Mouse (Mus musculus) midbrain, embryonic 13.5 days (tissue): Measurements from ENCODE around the gene Meltf. TPM values are rescaled to one million over a fixed set of nuclear protein-coding genes. Genes with fewer than 3 reads are reported as not detected.

Source experiments
- ATAC-seq: fragments of 200-750 bp; cut with Nextera tagmentation; 2 replicates; pipeline ENCODE4 v1.8.0; 2017; ENCODE audit warnings: mild to moderate bottlenecking, moderate TSS enrichment, moderate library complexity
- H3K27ac ChIP-seq: fragments of 300-500 bp; sonication (generic); 2 replicates; pipeline ENCODE4 v1.5.1; 2015; ENCODE audit warnings: inconsistent platforms, mild to moderate bottlenecking, moderate library complexity
- H3K27me3 ChIP-seq: fragments of 300-500 bp; sonication (generic); 2 replicates; pipeline ENCODE4 v1.6.1; 2015; ENCODE audit warnings: mild to moderate bottlenecking, inconsistent platforms
- H3K36me3 ChIP-seq: fragments of 300-500 bp; sonication (generic); 2 replicates; pipeline ENCODE4 v1.6.1; 2015; ENCODE audit warnings: mild to moderate bottlenecking, inconsistent platforms
- H3K4me1 ChIP-seq: fragments of 300-500 bp; sonication (generic); replicated peaks from 2 replicates; pipeline ENCODE4 v1.6.1; 2015; ENCODE audit warnings: inconsistent platforms
- H3K4me2 ChIP-seq: fragments of 300-500 bp; sonication (generic); replicated peaks from 2 replicates; pipeline ENCODE4 v1.6.1; 2015; ENCODE audit warnings: moderate library complexity, mild to moderate bottlenecking, inconsistent platforms
- H3K4me3 ChIP-seq: fragments of 300-500 bp; sonication (generic); replicated peaks from 2 replicates; pipeline ENCODE4 v1.5.1; 2015; ENCODE audit warnings: mild to moderate bottlenecking, inconsistent platforms
- H3K9ac ChIP-seq: fragments of 300-500 bp; sonication (generic); replicated peaks from 2 replicates; pipeline ENCODE4 v1.6.1; 2015; ENCODE audit warnings: mild to moderate bottlenecking, inconsistent platforms
- H3K9me3 ChIP-seq: fragments of 300-500 bp; sonication (generic); 2 replicates; pipeline ENCODE4 v1.6.1; 2016; ENCODE audit warnings: mild to moderate bottlenecking, inconsistent platforms
- WGBS: fragments of 180-500 bp; shearing (Covaris S2); methylation state at CpG from one replicate; pipeline ENCODE4 v1.1.7; 2015; 5-methylcytosine and 5-hydroxymethylcytosine counted together
- polyA plus RNA-seq: library from polyadenylated mRNA; unstranded; fragments of >200 nt; fragmentation: Nextera tagmentation; extraction: Ambion mirVana; gene quantifications from 2 replicates; pipeline ENCODE4 v1.2.1, GENCODE M21; 2015

Meltf gene
- polyA plus RNA-seq, 1 experiment from 2014 or later = 0.16 TPM

DNA sequence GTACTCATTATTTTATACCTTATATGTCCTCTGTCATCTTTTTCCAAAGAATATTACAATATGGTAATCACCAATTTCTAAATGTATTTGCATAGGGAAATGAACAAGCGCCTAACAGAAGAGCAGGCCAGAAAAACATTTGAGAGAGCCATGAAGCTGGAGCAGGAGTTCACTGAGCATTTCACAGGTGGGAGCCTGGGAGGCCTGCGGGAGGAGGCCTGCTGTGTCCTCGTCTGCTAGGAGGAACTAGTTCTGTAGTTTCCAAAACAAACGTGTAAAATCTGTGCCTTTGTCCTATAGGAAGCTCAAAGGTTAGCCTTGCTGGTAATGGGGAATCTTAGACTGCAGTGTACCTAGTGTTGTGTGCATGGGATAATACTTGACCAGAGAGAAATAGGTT, 10.9 kb upstream of the Meltf start:
- no peak for ATAC-seq
- no peaks in the 10 kb centered on the region for H3K27me3 ChIP-seq
- H3K27ac ChIP-seq = no peak overlapping the region
- WGBS = 86% methylated on average over 4 of the region's 4 CpGs
- no peak overlapping the region for H3K4me2 ChIP-seq
- H3K9me3 ChIP-seq = no peaks in the 10 kb centered on the region
- no peak overlapping the region for H3K4me3 ChIP-seq
- H3K36me3 ChIP-seq = peaks cover 30% of the 10 kb centered on the region
- no peaks in the 10 kb centered on the region for H3K4me1 ChIP-seq
- H3K9ac ChIP-seq = no peak overlapping the region

DNA sequence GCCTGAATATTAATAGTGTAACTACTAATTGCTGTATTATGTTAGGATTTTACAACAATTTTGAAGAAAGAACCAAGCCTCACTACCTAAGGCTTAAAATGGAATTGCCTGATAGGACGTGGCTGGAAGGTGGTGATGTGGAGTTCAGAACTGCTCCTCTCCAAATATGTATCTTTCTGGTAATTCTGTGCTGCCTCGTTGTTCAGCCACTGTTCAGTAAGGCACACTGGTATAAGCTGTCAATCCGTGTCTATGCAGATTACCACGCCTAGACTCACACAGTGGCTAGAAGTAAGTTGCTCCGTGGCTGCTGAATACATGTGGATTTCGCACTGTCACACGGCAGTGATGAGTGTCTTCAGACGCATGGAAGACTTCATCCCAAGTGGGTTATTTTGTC, 4.9 kb upstream of the Meltf start:
- no peak for ATAC-seq
- no peak overlapping the region for H3K9ac ChIP-seq
- H3K4me1 ChIP-seq = 0 out of 2 replicates have a peak, but pooled peaks cover 3% of the 10 kb centered on the region
- no peak overlapping the region for H3K27ac ChIP-seq
- 86% methylated on average over 8 of the region's 8 CpGs for WGBS
- H3K9me3 ChIP-seq = no peaks in the 10 kb centered on the region
- no peak overlapping the region for H3K4me2 ChIP-seq
- peaks cover 15% of the 10 kb centered on the region for H3K36me3 ChIP-seq
- no peaks in the 10 kb centered on the region for H3K27me3 ChIP-seq
- H3K4me3 ChIP-seq = no peak overlapping the region

DNA sequence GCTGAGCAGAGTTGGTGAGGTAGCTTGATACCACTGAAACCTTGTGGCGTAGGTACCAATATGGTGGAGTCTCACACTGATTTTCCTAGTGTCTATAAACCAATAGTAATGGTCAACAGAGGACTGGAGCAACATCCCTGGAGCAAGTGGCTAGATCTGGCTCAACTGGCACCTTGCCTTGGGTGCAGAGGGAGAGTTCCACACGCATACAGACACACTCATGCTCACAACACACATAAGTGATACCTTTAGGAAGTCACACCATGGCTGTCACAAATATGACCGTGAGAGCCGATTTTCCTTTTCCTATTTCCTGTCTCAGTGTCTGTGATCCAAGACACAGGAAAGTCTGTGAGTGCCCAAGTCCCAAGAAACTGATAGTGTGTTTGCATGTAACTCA, 3.2 kb upstream of the Meltf start:
- 93% methylated on average over 4 of the region's 4 CpGs for WGBS
- Histone ChIP-seq H3K9ac (no peak overlapping the region), H3K4me3 (no peak overlapping the region), H3K36me3 (peaks cover 12% of the 10 kb centered on the region), H3K4me2 (no peak overlapping the region), H3K4me1 (0 out of 2 replicates have a peak, but pooled peaks cover 5% of the 10 kb centered on the region), H3K27me3 (0 out of 2 replicates have a peak, but pooled peaks cover 2% of the 10 kb centered on the region), H3K9me3 (no peaks in the 10 kb centered on the region), H3K27ac (no peak overlapping the region)
- ATAC-seq = no peak

DNA sequence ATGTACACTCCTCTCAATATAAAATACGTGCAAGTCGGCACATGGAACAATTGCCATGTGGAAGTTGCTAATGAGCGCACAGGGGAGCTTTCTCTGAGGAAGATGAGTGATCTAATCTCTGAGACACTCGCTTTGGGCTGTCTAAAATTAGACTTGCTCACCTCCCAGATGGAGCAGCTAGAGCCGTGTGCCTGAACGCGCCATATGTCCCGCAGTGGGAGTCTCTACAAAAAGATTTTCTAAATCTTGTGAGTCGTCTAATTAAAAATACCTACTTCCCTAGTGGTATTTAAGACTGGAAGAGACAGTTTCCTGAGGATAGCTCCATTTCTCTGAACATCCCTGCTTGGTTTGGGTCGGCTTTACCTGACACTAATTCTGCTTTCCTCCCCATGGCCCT, 2.2 kb upstream of the Meltf start:
- peaks cover 12% of the 10 kb centered on the region for H3K36me3 ChIP-seq
- H3K4me2 ChIP-seq = no peak overlapping the region
- 85% methylated on average over 10 of the region's 10 CpGs for WGBS
- H3K27me3 ChIP-seq = 0 out of 2 replicates have a peak, but pooled peaks cover 2% of the 10 kb centered on the region
- H3K27ac ChIP-seq = no peak overlapping the region
- H3K9me3 ChIP-seq = no peaks in the 10 kb centered on the region
- no peak overlapping the region for H3K9ac ChIP-seq
- ATAC-seq = no peak
- H3K4me1 ChIP-seq = 0 out of 2 replicates have a peak, but pooled peaks cover 5% of the 10 kb centered on the region
- no peak overlapping the region for H3K4me3 ChIP-seq

DNA sequence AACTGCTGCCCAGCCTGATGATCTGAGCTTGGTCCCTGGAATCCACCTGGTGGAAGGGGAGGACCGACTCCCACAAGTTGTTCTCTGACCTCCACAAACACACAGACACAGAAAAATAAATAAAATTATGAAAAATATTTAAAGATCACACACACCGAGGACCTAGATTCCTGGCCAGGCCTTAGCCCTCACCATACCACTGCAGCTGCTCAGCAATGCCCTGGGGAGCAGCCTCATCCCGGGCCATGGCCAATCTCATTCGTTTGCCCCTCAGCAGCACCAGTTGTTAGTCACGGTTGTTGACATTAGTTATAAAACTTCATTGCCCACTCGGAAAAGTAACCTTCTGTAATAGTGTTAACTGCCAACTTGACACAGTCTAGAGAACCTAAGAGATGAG, 558 bp upstream of the Meltf start:
- no peaks in the 10 kb centered on the region for H3K9me3 ChIP-seq
- 0 out of 2 replicates have a peak, but pooled peaks cover 2% of the 10 kb centered on the region for H3K27me3 ChIP-seq
- H3K36me3 ChIP-seq = peaks cover 12% of the 10 kb centered on the region
- no peak overlapping the region for H3K4me2 ChIP-seq
- WGBS = 72% methylated on average over 6 of the region's 6 CpGs
- H3K4me1 ChIP-seq = 0 out of 2 replicates have a peak, but pooled peaks cover 8% of the 10 kb centered on the region
- H3K9ac ChIP-seq = no peak overlapping the region
- no peak overlapping the region for H3K27ac ChIP-seq
- no peak overlapping the region for H3K4me3 ChIP-seq
- no peak for ATAC-seq

DNA sequence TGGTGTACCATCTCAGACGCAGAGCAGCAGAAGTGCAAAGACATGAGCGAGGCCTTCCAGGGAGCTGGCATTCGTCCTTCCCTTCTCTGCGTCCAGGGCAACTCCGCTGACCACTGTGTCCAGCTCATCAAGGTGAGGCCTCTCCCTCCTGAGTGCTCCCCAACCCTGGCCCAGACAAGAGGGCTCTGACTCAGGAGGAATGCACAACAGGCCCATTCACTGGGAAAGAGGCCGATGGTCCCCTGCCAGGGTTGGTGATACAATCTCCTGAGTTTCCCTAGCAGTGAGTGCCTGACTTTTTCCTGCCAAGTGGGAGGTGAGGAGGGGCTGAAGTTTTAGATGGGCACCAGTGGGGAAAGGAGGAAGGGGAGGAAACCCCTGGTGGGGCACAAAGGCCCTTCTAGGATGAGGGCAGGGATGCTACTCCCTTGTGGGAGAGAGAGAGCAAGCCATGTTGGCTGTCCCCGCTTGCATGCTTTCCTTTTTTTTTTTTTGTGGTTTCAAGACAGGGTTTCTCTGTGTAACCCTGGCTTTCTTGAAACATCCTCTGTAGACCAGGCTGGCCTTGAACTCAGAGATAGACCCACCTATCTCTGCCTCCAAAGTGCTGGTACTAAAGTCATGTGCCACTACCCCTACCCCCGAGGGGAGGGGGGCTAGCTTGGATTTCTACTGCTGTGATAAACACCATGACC, 1.7 kb downstream of the Meltf start:
- H3K9me3 ChIP-seq = no peaks in the 10 kb centered on the region
- H3K27ac ChIP-seq = no peak overlapping the region
- H3K9ac ChIP-seq = no peak overlapping the region
- no peak overlapping the region for H3K4me3 ChIP-seq
- no peaks in the 10 kb centered on the region for H3K36me3 ChIP-seq
- WGBS = 85% methylated on average over 8 of the region's 8 CpGs
- no peak overlapping the region for H3K4me2 ChIP-seq
- H3K4me1 ChIP-seq = peaks cover 22% of the 10 kb centered on the region
- H3K27me3 ChIP-seq = peaks cover 2% of the 10 kb centered on the region; the same call in 1 of the 2 replicates
- ATAC-seq = no peak

DNA sequence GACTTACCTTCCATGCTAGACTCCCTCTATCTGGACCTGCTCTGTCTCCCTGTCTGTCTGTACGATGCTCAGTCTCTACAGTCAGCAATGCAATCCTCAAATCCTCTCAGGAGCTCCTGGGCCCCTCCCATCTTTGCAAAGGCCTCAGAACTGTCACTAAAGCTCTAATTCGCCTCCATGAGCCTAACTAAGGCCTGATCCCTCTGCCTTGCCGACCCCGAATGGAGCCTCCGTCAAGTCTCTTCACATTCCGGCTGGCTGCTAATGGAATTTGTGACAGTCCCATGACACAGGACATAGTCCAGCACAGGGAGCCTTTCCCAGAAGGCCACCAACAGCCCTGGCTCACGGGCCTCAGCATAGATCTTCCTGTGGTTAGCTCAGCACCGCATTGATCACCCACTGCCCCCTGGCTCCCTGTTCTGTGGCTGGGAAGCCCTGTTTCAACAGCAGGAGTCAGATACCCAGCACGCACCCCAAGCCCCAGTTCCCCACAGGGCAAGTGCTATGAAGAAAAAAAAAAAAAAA, 3.8 kb downstream of the Meltf start:
- H3K4me1 ChIP-seq = peaks cover 22% of the 10 kb centered on the region
- no peak overlapping the region for H3K4me3 ChIP-seq
- no peak overlapping the region for H3K4me2 ChIP-seq
- no peaks in the 10 kb centered on the region for H3K9me3 ChIP-seq
- H3K9ac ChIP-seq = no peak overlapping the region
- ATAC-seq = no peak
- H3K36me3 ChIP-seq = no peaks in the 10 kb centered on the region
- no peak overlapping the region for H3K27ac ChIP-seq
- WGBS = 57% methylated on average over 9 of the region's 9 CpGs
- H3K27me3 ChIP-seq = peaks cover 2% of the 10 kb centered on the region; the same call in 1 of the 2 replicates

DNA sequence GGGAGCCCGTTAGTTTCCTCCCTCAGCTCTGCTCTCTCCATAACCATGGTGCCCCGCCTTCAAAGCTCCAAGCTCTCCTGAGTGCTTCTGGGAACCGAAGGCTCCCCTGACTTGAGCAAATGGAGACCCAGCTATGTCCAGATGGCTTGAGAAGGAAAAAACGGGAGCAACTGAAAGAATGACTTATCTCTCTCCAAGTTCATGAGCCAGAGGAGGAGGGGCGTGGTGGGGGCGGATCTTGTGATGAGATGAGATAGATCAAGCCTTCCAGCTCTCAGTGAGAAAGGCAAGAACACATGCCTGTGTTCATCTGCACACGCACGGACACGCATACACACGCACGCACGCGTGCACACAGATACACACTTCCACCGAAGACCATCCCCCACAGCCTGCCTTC, 4.7 kb downstream of the Meltf start:
- ATAC-seq = no peak
- Histone ChIP-seq H3K9ac (no peak overlapping the region; the same call in 1 of the 2 replicates), H3K4me2 (no peak overlapping the region), H3K9me3 (no peaks in the 10 kb centered on the region), H3K36me3 (no peaks in the 10 kb centered on the region), H3K4me1 (peaks cover 22% of the 10 kb centered on the region), H3K27me3 (peaks cover 2% of the 10 kb centered on the region; the same call in 1 of the 2 replicates), H3K4me3 (no peak overlapping the region), H3K27ac (no peak overlapping the region)
- WGBS = 79% methylated on average over 14 of the region's 14 CpGs

DNA sequence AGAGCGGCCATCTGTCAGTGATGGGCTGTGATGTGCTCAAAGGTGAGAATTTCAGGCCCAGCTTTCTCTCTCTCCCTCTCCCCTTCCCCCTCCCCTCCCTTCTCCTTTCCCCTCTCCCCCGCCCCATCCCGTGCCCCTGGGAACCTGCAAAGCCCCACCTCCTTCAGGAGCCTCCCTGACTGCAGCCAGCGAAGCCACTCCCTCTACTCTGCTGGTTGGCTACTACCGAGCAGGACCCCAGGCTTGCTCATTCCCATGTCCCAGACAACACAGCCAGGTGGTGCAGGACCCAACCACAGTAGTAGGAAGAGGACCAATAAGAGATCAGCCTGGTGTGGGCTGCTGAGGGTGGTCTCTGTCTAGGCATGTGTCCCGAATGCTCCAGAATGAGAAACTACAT, 5.3 kb downstream of the Meltf start:
- Histone ChIP-seq H3K4me2 (no peak overlapping the region), H3K27ac (no peak overlapping the region), H3K9ac (no peak overlapping the region; the same call in 1 of the 2 replicates), H3K9me3 (no peaks in the 10 kb centered on the region), H3K36me3 (no peaks in the 10 kb centered on the region), H3K4me3 (no peak overlapping the region), H3K27me3 (peaks cover 2% of the 10 kb centered on the region; the same call in 1 of the 2 replicates), H3K4me1 (peaks cover 18% of the 10 kb centered on the region)
- ATAC-seq = peak; percentile 55
- 15% methylated on average over 6 of the region's 6 CpGs for WGBS

DNA sequence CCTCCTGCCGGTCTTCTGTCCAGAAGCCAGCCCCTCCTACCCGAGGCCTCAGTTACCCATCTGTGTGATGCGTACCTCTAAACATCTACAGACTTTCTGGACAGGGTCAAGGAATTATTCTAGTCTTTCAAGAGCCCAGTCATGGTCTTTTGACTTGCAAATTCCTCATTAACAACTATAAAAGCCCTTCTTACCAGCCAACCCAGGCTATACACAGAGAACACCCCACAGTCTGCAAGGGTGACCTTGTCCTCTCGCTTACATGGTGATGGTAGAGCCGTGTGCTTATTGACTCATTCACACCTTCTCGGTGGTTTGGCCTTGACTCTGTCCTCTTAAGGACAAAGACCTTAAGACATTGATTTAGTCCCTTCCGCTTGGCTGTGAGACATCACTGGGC, 12.3 kb downstream of the Meltf start:
- Histone ChIP-seq H3K27ac (no peak overlapping the region), H3K36me3 (no peaks in the 10 kb centered on the region), H3K4me1 (no peaks in the 10 kb centered on the region), H3K4me2 (no peak overlapping the region), H3K4me3 (no peak overlapping the region), H3K9me3 (no peaks in the 10 kb centered on the region), H3K9ac (no peak overlapping the region), H3K27me3 (no peaks in the 10 kb centered on the region)
- no peak for ATAC-seq
- WGBS = 54% methylated on average over 7 of the region's 7 CpGs

DNA sequence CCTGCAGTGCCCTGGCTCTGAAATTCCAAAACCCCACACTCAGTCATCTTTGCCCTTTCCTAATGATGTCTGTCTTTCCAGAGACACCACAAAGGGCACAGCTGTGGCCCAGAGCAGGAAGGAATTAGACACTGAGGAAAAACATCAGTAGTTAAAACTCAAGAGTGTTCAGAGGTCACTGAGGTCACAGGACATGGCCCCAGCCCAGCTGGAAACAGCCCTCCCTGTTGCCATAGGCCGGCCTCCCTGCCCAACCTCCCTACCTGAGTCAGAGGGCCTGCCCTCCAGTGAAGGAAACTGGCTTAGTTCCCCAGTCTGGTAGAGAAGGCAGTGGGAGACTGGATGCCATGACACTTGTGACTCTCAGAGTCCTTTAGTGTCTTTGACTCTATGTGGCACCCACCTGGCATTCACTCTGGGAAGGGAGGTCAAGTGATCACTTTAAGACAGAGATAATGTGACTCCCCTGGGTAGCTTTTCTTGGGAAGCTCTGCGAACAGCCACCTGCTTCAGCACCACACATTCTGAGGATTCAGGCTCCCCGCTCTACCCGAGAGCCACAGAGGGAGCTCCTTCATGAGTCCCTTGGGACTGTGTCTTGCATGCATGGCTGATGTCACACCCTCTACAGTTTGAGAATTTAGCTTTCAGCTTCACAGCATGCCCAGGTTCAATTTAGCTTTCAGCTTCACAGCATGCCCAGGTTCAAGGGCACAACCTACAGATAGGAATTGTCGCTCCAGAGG, 15.0 kb downstream of the Meltf start:
- no peak overlapping the region for H3K4me3 ChIP-seq
- H3K36me3 ChIP-seq = no peaks in the 10 kb centered on the region
- H3K4me2 ChIP-seq = no peak overlapping the region
- no peaks in the 10 kb centered on the region for H3K9me3 ChIP-seq
- H3K4me1 ChIP-seq = peaks cover 19% of the 10 kb centered on the region
- WGBS = 71% methylated on average over 5 of the region's 5 CpGs
- no peak overlapping the region for H3K9ac ChIP-seq
- no peaks in the 10 kb centered on the region for H3K27me3 ChIP-seq
- H3K27ac ChIP-seq = no peak overlapping the region
- no peak for ATAC-seq
